Mouse (Mus musculus) stomach, embryonic 15.5 days (tissue): Measurements from ENCODE around the gene Rdm1. TPM values are rescaled to one million over a fixed set of nuclear protein-coding genes. Genes with fewer than 3 reads are reported as not detected.
"Not testable (repeated sequence)": the region's sequence is repeated elsewhere in the genome, so short reads cannot be mapped to it uniquely, and the experiment has no call there.

ENCODE experiments used
- ATAC-seq: fragments of 200-750 bp; cut with Nextera tagmentation; 2 replicates; pipeline ENCODE4 v1.8.0; 2017; ENCODE audit warnings: low read depth, moderate number of reproducible peaks, moderate TSS enrichment; ENCODE audit not compliant: insufficient read depth, low FRiP score
- H3K27ac ChIP-seq: fragments of 300-500 bp; sonication (generic); 2 replicates; pipeline ENCODE4 v1.5.1; 2015; ENCODE audit warnings: mild to moderate bottlenecking, inconsistent platforms
- H3K27me3 ChIP-seq: fragments of 300-500 bp; sonication (generic); replicated peaks from 2 replicates; pipeline ENCODE4 v1.6.1; 2015; ENCODE audit warnings: inconsistent platforms
- H3K36me3 ChIP-seq: fragments of 300-500 bp; sonication (generic); 2 replicates; pipeline ENCODE4 v1.6.1; 2015; ENCODE audit warnings: inconsistent platforms
- H3K4me1 ChIP-seq: fragments of 300-500 bp; sonication (generic); 2 replicates; pipeline ENCODE4 v1.6.1; 2015; ENCODE audit warnings: inconsistent platforms
- H3K4me2 ChIP-seq: fragments of 300-500 bp; sonication (generic); 2 replicates; pipeline ENCODE4 v1.6.1; 2015; ENCODE audit warnings: mild to moderate bottlenecking, inconsistent platforms
- H3K4me3 ChIP-seq: fragments of 300-500 bp; sonication (generic); replicated peaks from 2 replicates; pipeline ENCODE4 v1.5.1; 2015; ENCODE audit warnings: inconsistent platforms
- H3K9ac ChIP-seq: fragments of 300-500 bp; sonication (generic); 2 replicates; pipeline ENCODE4 v1.6.1; 2015; ENCODE audit warnings: inconsistent platforms
- H3K9me3 ChIP-seq: fragments of 300-500 bp; sonication (generic); 2 replicates; pipeline ENCODE4 v1.6.1; 2016; ENCODE audit warnings: inconsistent platforms
- WGBS: fragments of 180-500 bp; shearing (Covaris S2); methylation state at CpG from one replicate; pipeline ENCODE4 v1.1.7; 2015; 5-methylcytosine and 5-hydroxymethylcytosine counted together
- polyA plus RNA-seq: library from polyadenylated mRNA; unstranded; fragments of >200 nt; fragmentation: Nextera tagmentation; extraction: Ambion mirVana; gene quantifications from 2 replicates; pipeline ENCODE4 v1.2.1, GENCODE M21; 2015

Rdm1 gene
- polyA plus RNA-seq, 1 experiment from 2014 or later: 37.6 TPM

DNA sequence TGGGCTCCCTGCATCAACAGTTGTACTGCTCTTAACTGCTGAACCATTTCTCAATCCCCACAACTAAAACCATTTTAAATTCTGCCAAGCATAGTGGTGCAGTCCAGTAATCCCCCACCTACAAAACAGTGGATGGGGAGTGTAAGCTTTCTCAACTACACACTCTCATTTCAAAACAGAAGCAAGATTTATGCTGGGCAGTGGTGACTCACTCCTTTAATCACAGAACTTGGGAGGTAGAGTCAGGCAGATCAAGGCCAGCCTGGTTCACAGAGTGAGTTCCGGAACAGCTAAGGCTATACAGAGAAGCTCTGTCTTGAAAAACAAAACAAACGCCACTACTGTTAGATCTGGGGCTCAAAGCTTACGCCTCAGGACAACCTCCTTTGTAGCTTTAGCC, 8.4 kb upstream of the Rdm1 start:
- Histone ChIP-seq H3K9me3 (no peaks in the 10 kb centered on the region), H3K9ac (no peak overlapping the region), H3K27me3 (no peaks in the 10 kb centered on the region), H3K4me2 (no peak overlapping the region), H3K36me3 (no peaks in the 10 kb centered on the region), H3K4me1 (peaks cover 11% of the 10 kb centered on the region; the same call in 1 of the 2 replicates), H3K27ac (no peak overlapping the region), H3K4me3 (no peak overlapping the region)
- WGBS: 66% methylated on average over 3 of the region's 3 CpGs
- no peak for ATAC-seq

- not testable (repeated sequence) for H3K36me3 ChIP-seq, H3K4me2 ChIP-seq, H3K4me3 ChIP-seq, H3K9ac ChIP-seq, H3K27me3 ChIP-seq, H3K27ac ChIP-seq, H3K9me3 ChIP-seq, ATAC-seq
- WGBS: 82% methylated on average over 11 of the region's 11 CpGs
- H3K4me1 ChIP-seq: peaks cover 11% of the 10 kb centered on the region; the same call in 1 of the 2 replicates
These were observed 6.9 kb upstream of the Rdm1 start for GRCm38 (mm10) chr11:101620022-101620655.

DNA sequence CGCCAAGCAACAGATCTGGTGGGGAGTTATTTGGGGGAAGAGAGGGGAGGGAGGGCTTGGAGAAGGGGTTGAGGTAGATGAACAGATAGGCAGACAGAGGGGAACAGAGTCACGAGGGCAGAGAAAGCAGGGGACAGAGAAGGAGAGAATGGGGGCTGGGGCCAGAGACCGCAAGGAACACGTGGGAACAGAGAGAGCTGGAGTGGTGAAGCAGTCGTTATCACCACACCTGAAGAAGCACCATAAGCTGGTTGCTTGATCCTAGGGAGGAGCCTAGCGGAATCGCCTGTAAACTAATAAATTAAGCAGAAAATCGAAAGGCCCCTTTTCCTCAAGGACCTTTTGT, 373 bp upstream of the Rdm1 start:
- Histone ChIP-seq H3K9me3 (no peaks in the 10 kb centered on the region), H3K27me3 (no peaks in the 10 kb centered on the region), H3K4me2 (peak overlapping the region; percentile 73), H3K36me3 (no peaks in the 10 kb centered on the region), H3K4me3 (peak overlapping the region; percentile 54), H3K9ac (peak overlapping the region; percentile 41; the same call in 1 of the 2 replicates), H3K27ac (peak overlapping the region; percentile 100), H3K4me1 (no peaks in the 10 kb centered on the region)
- 3% methylated on average over 8 of the region's 8 CpGs for WGBS
- ATAC-seq: peak; percentile 11; the same call in 1 of the 2 replicates

GRCm38 (mm10) chr11:101627857-101628559, 1.0 kb downstream of the Rdm1 start:
- peak; percentile 20 for ATAC-seq
- H3K36me3 ChIP-seq: no peaks in the 10 kb centered on the region
- H3K4me3 ChIP-seq: peak overlapping the region; percentile 54
- peak overlapping the region; percentile 73 for H3K4me2 ChIP-seq
- WGBS: under 1% methylated on average over 33 of the region's 33 CpGs
- no peaks in the 10 kb centered on the region for H3K27me3 ChIP-seq
- no peaks in the 10 kb centered on the region for H3K9me3 ChIP-seq
- peak overlapping the region; percentile 100 for H3K27ac ChIP-seq
- H3K9ac ChIP-seq: peak overlapping the region; percentile 57
- no peaks in the 10 kb centered on the region for H3K4me1 ChIP-seq

GRCm38 (mm10) chr11:101628733-101629417, 1.9 kb downstream of the Rdm1 start:
- H3K4me3 ChIP-seq, ATAC-seq, H3K36me3 ChIP-seq, H3K4me1 ChIP-seq, H3K9ac ChIP-seq, H3K27me3 ChIP-seq, H3K27ac ChIP-seq, H3K9me3 ChIP-seq: not testable (repeated sequence)
- WGBS: 60% methylated on average over 4 of the region's 5 CpGs
- H3K4me2 ChIP-seq: peak overlapping the region; percentile 73

DNA sequence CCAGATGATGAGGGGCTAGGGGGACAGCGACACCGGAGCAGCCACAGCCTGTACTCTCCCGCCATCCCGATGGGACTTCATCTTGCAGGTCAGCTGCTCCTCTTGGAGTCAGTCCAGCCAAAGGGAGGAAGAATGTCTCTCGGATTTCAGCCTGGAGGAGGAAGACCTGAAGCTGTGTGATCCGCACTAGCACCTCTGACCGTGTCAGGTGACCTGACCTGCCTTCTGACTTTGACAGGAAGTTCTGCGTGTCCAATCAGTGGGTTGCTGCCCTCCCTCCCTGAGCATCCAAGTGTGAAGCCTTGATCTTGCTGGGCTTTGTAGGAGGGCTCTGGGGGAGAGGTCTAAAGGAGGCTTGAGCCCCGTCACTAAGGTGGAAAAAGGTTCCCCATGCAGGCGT, 8.7 kb downstream of the Rdm1 start:
- 0 out of 2 replicates have a peak, but pooled peaks cover 4% of the 10 kb centered on the region for H3K36me3 ChIP-seq
- H3K4me2 ChIP-seq: no peak overlapping the region
- no peak overlapping the region for H3K4me3 ChIP-seq
- ATAC-seq: no peak
- H3K27ac ChIP-seq: no peak overlapping the region
- WGBS: 77% methylated on average over 10 of the region's 10 CpGs
- no peaks in the 10 kb centered on the region for H3K9me3 ChIP-seq
- no peak overlapping the region for H3K9ac ChIP-seq
- H3K27me3 ChIP-seq: no peaks in the 10 kb centered on the region
- no peaks in the 10 kb centered on the region for H3K4me1 ChIP-seq

- H3K4me1 ChIP-seq: peaks cover 5% of the 10 kb centered on the region; the same call in 1 of the 2 replicates
- H3K4me3 ChIP-seq: no peak overlapping the region
- no peak overlapping the region for H3K4me2 ChIP-seq
- H3K9ac ChIP-seq: no peak overlapping the region
- no peaks in the 10 kb centered on the region for H3K9me3 ChIP-seq
- H3K27ac ChIP-seq: no peak overlapping the region
- no peak for ATAC-seq
- H3K36me3 ChIP-seq: 0 out of 2 replicates have a peak, but pooled peaks cover 4% of the 10 kb centered on the region
- H3K27me3 ChIP-seq: no peaks in the 10 kb centered on the region
- WGBS: 91% methylated on average over 4 of the region's 4 CpGs
These were observed 12.8 kb downstream of the Rdm1 start for GRCm38 (mm10) chr11:101639761-101640160.

DNA sequence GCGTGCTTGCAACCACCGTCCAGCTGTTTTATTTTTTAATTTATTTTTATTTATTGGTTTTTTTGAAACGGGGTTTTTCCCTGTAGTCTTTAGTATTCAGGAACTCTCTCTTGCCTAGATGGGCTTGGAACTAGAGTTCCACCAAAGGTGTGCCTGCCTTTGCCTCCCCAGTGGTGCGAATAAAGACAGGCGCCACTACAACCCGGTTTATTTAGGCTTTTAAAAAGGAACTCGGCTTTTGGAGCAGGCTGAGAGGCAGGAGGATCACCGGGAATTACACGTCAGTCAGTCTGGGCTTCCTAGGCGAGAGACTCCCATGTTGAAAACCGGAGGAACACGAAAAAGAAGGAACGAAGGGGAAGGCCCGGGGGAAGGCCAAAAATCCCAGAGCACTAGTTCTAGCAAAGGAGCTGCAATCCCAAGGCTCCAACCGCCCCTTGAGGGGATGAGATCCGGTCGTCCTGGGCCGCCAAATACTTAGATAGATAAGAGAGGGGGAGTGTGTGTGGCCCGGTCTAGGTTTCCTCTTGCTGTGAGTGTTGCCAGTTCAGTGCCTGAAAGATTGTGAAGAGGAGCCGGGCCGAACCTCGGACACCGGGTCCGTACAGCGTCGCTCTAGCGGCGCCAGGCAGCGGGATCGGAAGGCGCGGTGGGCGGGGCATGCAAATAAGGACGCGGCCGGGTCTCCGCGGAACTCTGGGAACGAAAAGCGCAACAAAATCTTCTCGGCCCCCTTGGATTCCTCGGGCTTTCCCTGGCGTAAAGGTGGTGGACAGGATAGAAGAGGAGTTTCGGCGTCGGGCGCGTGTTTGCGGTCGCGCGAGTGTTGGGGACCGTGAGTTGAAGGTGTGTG, 14.1 kb downstream of the Rdm1 start:
- Histone ChIP-seq H3K4me2 (peak overlapping the region; percentile 56), H3K27ac (peak overlapping the region; percentile 78), H3K4me3 (peak overlapping the region; percentile 38)
- H3K9ac ChIP-seq, H3K27me3 ChIP-seq, H3K36me3 ChIP-seq, H3K4me1 ChIP-seq, H3K9me3 ChIP-seq: not testable (repeated sequence)
- WGBS: 4% methylated on average over 53 of the region's 53 CpGs
- ATAC-seq: peak; percentile 47; the same call in 1 of the 2 replicates

DNA sequence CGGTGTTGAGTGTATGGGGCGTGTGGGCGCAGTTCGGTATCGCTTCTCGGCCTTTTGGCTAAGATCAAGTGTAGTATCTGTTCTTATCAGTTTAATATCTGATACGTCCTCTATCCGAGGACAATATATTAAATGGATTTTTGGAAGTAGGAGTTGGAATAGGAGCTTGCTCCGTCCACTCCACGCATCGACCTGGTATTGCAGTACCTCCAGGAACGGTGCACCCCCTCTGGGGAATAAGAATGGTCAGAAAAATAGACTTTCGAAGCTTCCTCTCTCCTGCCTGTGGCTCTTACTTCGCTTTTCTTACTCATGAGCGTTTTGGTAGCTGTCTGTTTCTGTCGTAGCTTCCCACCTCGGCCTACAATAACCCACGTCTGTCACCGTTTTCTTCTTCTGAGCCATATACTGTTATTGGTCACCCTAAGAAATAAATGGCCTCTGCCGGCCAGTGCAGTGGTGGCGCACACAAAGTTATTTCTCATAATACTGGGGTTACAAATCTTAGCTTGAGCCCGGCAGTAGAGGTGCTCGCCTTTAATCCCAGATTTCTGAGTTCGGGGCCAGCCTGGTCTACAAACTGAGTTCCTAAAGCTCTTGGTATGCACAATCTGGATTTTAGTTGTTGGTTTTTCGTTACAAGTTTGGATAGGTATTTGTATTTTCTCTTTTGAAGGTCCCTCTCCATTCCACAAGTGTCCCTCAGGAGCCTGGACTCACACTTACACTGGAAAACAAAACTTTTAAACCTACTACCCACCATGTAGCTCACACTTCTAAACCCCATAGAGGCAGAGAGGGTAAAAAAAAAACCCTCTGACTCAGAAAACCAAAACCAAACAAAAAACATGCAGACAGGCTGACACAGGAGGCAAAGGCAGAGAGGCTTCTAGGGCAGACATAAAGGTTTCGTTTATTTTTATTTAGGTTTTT, 15.0 kb downstream of the Rdm1 start:
- not testable (repeated sequence) for H3K4me3 ChIP-seq, H3K36me3 ChIP-seq, H3K27me3 ChIP-seq, H3K4me1 ChIP-seq, H3K9ac ChIP-seq, H3K9me3 ChIP-seq
- peak; percentile 76 for ATAC-seq
- Histone ChIP-seq H3K4me2 (peak overlapping the region; percentile 56), H3K27ac (peak overlapping the region; percentile 78)
- 4% methylated on average over 15 of the region's 26 CpGs for WGBS

- peaks cover 5% of the 10 kb centered on the region; the same call in 1 of the 2 replicates for H3K4me1 ChIP-seq
- 52% methylated on average over 5 of the region's 5 CpGs for WGBS
- ATAC-seq: no peak
- no peak overlapping the region; the same call in 1 of the 2 replicates for H3K27ac ChIP-seq
- H3K4me3 ChIP-seq: no peak overlapping the region
- no peaks in the 10 kb centered on the region for H3K9me3 ChIP-seq
- no peaks in the 10 kb centered on the region for H3K36me3 ChIP-seq
- no peaks in the 10 kb centered on the region for H3K27me3 ChIP-seq
- H3K9ac ChIP-seq: no peak overlapping the region
- H3K4me2 ChIP-seq: no peak overlapping the region
These were observed 15.9 kb downstream of the Rdm1 start for GRCm38 (mm10) chr11:101642931-101643330.

DNA sequence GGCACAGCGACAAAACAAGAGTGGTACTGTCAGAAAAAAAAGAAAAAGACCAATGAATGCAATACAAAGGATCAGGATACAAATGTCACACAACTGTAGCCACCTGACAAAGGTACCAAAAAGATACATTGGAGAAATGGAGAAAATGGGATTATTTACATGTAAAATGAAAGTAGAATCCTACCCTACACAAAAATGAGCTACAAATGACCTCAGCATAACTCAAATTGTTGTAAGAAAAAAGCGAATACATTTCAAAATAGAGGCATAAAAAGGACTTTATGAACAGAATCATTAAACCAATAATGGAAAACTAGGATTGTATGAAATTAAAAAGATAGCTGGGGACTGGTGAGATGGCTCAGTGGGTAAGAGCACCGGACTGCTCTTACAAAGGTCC, 17.6 kb downstream of the Rdm1 start:
- Histone ChIP-seq H3K36me3 (no peaks in the 10 kb centered on the region), H3K27ac (0 out of 2 replicates have a peak overlapping the region, but pooled peaks have one; percentile 59), H3K4me2 (no peak overlapping the region), H3K9ac (no peak overlapping the region), H3K27me3 (no peaks in the 10 kb centered on the region), H3K4me1 (peaks cover 5% of the 10 kb centered on the region; the same call in 1 of the 2 replicates), H3K4me3 (no peak overlapping the region), H3K9me3 (no peaks in the 10 kb centered on the region)
- ATAC-seq: no peak
- 55% methylated on average over 3 of the region's 3 CpGs for WGBS
